Mouse (Mus musculus) embryonic facial prominence, embryonic 10.5 days (tissue): ENCODE data around the gene Prkg1. TPM values are rescaled to one million over a fixed set of nuclear protein-coding genes. Genes with fewer than 3 reads are reported as not detected.
"Not testable (repeated sequence)": the region's sequence is repeated elsewhere in the genome, so short reads cannot be mapped to it uniquely, and the experiment has no call there.

ENCODE experiments used
- DNase-seq: peaks from one replicate; pipeline ENCODE4 v3.0.0-alpha.2; 2017; ENCODE audit warnings: low spot score
- H3K27ac ChIP-seq: fragments of 300-500 bp; sonication (generic); replicated peaks from 2 replicates; pipeline ENCODE4 v1.5.1; 2016; ENCODE audit warnings: mild to moderate bottlenecking
- H3K27me3 ChIP-seq: fragments of 300-500 bp; sonication (generic); replicated peaks from 2 replicates; pipeline ENCODE4 v1.6.1; 2016; ENCODE audit warnings: low read depth, mild to moderate bottlenecking; ENCODE audit not compliant: poor library complexity, severe bottlenecking
- H3K36me3 ChIP-seq: fragments of 300-500 bp; sonication (generic); replicated peaks from 2 replicates; pipeline ENCODE4 v1.6.1; 2016; ENCODE audit warnings: mild to moderate bottlenecking, moderate library complexity
- H3K4me1 ChIP-seq: fragments of 300-500 bp; sonication (generic); 2 replicates; pipeline ENCODE4 v1.6.1; 2016
- H3K4me3 ChIP-seq: fragments of 300-500 bp; sonication (generic); 2 replicates; pipeline ENCODE4 v1.5.1; 2016; ENCODE audit warnings: mild to moderate bottlenecking, moderate library complexity
- H3K9me3 ChIP-seq: fragments of 300-500 bp; sonication (generic); 2 replicates; pipeline ENCODE4 v1.6.1; 2016; ENCODE audit warnings: mild to moderate bottlenecking
- WGBS: fragments of 180-500 bp; shearing (Covaris S2); methylation state at CpG from one replicate; pipeline ENCODE4 v1.1.7; 2016; 5-methylcytosine and 5-hydroxymethylcytosine counted together
- polyA plus RNA-seq: library from polyadenylated mRNA; unstranded; fragments of >200 nt; fragmentation: Nextera tagmentation; extraction: Ambion mirVana; gene quantifications from 2 replicates; pipeline ENCODE4 v1.2.1, GENCODE M21; 2016

Prkg1 gene
- polyA plus RNA-seq, 1 experiment from 2014 or later: 6.2 TPM

- Histone ChIP-seq H3K4me3 (peak overlapping the region; percentile 55), H3K9me3 (no peaks in the 10 kb centered on the region), H3K27me3 (peaks cover 93% of the 10 kb centered on the region), H3K4me1 (peaks cover 29% of the 10 kb centered on the region), H3K27ac (peak overlapping the region; percentile 62; the same call in 1 of the 2 replicates), H3K36me3 (no peaks in the 10 kb centered on the region)
- under 1% methylated on average over 23 of the region's 23 CpGs for WGBS
- DNase-seq: peak; percentile 67
Observed at GRCm38 (mm10) chr19:30548411-30549043, 1216.3 kb downstream of the Prkg1 start.

- H3K27me3 ChIP-seq: peaks cover 50% of the 10 kb centered on the region
- not testable (repeated sequence) for H3K4me1 ChIP-seq, H3K36me3 ChIP-seq, H3K9me3 ChIP-seq
- WGBS: 1% methylated on average over 44 of the region's 44 CpGs
- peak; percentile 54 for DNase-seq
- peak overlapping the region; percentile 73 for H3K27ac ChIP-seq
- peak overlapping the region; percentile 57 for H3K4me3 ChIP-seq
Observed at GRCm38 (mm10) chr19:30539365-30539941, 1225.4 kb downstream of the Prkg1 start.

DNA sequence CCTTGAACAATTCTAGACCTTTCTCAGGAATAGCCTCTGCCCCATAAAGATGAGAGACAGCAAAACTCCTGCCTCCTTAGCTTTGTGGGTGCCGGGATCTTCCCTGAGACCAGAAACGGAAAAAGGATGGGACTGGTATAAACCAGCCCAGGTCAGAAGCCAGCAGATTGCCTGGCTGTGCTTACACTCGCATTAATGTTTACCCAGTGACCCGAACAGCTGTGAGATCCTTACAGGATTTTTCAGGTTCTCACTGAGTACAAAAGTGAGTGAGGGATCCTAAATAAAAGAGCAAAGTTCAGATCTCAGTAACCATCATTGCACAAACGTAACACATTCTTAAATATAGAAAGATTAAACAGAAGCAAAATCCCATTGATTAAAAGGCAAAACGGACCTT, 1248.1 kb downstream of the Prkg1 start:
- 72% methylated on average over 6 of the region's 6 CpGs for WGBS

More for the DNA sequence above, 1248.1 kb downstream of the Prkg1 start:
- Histone ChIP-seq H3K27me3 (no peaks in the 10 kb centered on the region), H3K36me3 (no peaks in the 10 kb centered on the region), H3K4me3 (no peak overlapping the region), H3K9me3 (no peaks in the 10 kb centered on the region), H3K4me1 (peaks cover 3% of the 10 kb centered on the region), H3K27ac (no peak overlapping the region)
- no peak for DNase-seq

Other genes with a start within 250 kb of the Prkg1 start
- gene A1cf, start 103.7 kb upstream of the Prkg1 start, polyA plus RNA-seq: not detected in 2 replicates